Mouse (Mus musculus) bone marrow macrophage, adult 2 months (primary cell): ENCODE results near the gene Dll3. TPM values are rescaled to one million over a fixed set of nuclear protein-coding genes. Genes with fewer than 3 reads are reported as not detected.

ENCODE experiments used
- H3K27ac ChIP-seq: 2 replicates; pipeline ENCODE4 v1.5.1; 2012; ENCODE audit warnings: low read depth, low read length; ENCODE audit not compliant: insufficient read depth
- H3K4me1 ChIP-seq: 2 replicates; pipeline ENCODE4 v1.6.1; 2012; ENCODE audit warnings: low read length; ENCODE audit not compliant: control insufficient read depth, insufficient read depth
- H3K4me3 ChIP-seq: 2 replicates; pipeline ENCODE4 v1.5.1; 2012; ENCODE audit warnings: mild to moderate bottlenecking, low read length, moderate library complexity; ENCODE audit not compliant: insufficient read depth
- CTCF ChIP-seq: IDR thresholded peaks from 2 replicates; pipeline ENCODE4 v1.5.1; 2012; ENCODE audit warnings: low read depth, mild to moderate bottlenecking, low read length, moderate library complexity
- POLR2A ChIP-seq: IDR thresholded peaks from 2 replicates; pipeline ENCODE4 v1.6.1; 2012; ENCODE audit warnings: mild to moderate bottlenecking, low read depth, low read length, borderline replicate concordance
- polyA plus RNA-seq: library from polyadenylated mRNA; stranded (reverse); fragments of >200 nt; gene quantifications from 2 replicates; pipeline ENCODE4 v1.2.4, GENCODE M21; 2012; ENCODE audit not compliant: missing spikeins, insufficient read depth, insufficient read length

The Dll3 gene
- not detected in 2 replicates for polyA plus RNA-seq

DNA sequence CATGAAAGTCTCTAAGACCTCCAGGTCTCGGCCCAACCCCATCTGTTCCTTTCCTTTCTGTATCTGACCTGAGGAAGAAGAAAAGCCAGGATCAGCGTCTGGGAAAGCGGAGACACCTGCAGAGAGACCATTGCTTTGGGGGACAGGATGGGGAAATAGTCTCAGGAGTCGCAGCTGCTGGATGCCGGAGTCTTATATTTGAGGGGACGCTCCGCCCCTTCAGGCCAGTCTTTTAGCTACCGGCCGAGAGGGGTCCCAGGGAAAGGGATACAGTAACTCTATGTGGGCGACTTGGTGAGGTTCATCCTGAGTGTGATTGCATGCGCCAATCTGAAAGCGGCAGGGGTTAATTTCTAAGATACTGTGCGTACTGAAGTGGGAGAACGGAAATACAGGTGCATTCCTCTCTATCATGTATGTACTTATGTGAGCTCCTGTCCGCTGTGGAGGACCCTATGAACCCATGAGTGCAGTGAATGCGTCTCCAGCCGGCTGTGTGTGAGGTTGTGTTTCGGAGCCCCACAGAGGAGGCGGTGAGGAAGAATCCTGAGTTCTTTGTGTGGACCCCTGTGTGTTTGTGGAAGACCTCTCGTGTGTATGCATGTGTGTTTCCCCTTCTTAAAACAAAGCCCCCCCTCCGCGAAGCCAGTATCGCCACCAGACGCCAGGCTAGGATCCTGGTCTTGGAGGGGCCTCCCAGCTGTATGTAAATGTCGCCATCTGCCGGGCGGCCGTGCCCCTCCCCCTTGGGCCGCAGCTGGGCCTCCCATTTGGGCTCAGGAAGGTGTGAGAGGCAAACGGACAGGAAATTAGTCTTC is at the start of gene Dll3:
Dll3 (minus strand) TSS at position 623 of the 818 bp plus-strand sequence.
- peak; percentile 38; the same call in 1 of the 2 replicates for TF ChIP-seq CTCF
- TF ChIP-seq POLR2A: no peak
- Histone ChIP-seq H3K4me1 (no peaks in the 10 kb centered on the region), H3K4me3 (peak within 1 kb of the TSS; percentile 25), H3K27ac (no peak within 1 kb of the TSS)

DNA sequence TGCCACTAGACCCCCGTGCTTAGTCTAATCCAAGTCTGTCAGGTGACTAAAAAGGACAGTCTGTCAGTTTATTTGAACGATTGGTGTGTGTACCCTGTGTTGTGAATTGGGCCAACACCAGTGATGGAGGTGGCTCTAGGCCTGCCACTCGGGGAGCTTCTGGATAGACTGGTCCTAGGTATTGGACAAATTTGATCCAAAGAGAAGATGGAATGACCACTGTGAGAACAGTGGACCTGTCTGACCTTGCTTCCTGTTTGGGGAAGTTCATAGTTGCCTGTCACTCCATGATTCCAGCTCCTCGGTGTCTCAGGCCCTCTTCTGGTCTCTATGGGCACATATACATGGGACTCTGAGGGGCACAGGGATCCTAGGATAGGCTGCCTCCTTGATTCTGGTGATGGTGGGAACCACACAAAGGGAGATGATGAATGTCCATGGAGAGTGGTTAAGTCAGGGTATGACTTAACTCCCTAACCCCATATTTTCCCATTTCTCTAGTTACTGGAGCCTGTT is 49.7 kb upstream of the Dll3 start:
- TF ChIP-seq POLR2A: no peak
- Histone ChIP-seq H3K4me3 (peak overlapping the region; percentile 93), H3K4me1 (peaks cover 27% of the 10 kb centered on the region), H3K27ac (peak overlapping the region; percentile 58)

DNA sequence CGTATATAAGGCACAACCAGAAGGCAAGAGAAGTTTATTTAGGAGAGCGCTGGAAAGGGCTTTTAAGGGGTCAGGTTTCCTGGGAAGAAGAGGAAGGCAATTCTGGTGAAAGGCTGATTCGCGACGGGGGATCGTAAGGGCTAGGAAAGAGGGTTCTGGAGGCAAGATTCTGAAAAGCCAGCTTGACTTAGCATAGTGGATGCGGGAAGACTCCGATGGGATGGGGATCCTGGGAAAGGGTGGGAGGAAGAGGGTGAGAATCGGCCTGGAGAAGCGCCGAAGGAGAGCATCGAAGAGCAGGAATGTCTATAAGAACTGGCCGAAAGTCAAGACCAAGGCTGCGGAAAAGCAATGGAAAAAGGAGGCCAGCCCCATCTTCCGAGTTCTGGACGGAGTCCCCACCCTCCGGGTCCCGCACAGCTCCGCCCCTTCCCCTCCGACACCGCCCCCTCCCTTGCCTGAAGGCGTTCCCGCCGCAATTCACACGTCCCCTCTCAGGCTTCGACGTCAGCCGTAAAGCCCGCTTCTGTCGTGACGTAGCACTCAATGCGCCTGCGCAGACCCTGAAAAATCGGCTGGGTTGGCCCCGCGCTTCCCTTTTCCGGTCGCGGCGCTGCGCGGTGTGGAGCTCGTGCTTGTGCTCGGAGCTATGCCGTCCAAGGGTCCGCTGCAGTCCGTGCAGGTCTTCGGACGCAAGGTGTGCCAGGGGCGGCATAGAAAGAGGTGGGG is 48.3 kb upstream of the Dll3 start, which contains the start of gene Rps16:
Rps16 (plus strand) TSS at position 498 of the 729 bp plus-strand sequence.
- TF ChIP-seq CTCF: no peak
- TF ChIP-seq POLR2A: 0 out of 2 replicates have a peak, but pooled peaks have one; percentile 51
- Histone ChIP-seq H3K4me1 (peaks cover 27% of the 10 kb centered on the region), H3K4me3 (peak within 1 kb of the TSS; percentile 93), H3K27ac (peak within 1 kb of the TSS; percentile 83)

DNA sequence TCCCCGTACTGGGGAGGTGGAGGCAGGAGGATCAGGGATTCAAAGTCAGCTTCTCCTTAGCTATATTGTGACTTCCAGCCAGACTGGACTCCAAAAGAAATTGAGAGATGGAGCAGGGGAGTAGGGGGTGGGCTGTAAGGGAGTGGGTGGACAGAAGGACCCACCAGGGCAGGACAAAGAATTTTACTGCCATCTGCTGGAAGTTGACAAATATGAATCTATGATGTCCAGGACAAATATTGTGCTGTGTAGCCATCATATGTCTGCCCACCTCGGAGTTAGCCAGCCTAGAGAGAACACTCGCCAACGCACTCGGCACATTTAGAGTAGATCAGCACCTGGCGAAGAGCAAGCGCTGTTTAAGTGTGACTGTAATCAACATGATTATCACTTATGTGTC is 46.6 kb upstream of the Dll3 start:
- peak overlapping the region; percentile 73; the same call in 1 of the 2 replicates for H3K27ac ChIP-seq
- peaks cover 27% of the 10 kb centered on the region for H3K4me1 ChIP-seq
- TF ChIP-seq POLR2A (no peak), CTCF (peak; percentile 13; the same call in 1 of the 2 replicates)
- no peak overlapping the region for H3K4me3 ChIP-seq

DNA sequence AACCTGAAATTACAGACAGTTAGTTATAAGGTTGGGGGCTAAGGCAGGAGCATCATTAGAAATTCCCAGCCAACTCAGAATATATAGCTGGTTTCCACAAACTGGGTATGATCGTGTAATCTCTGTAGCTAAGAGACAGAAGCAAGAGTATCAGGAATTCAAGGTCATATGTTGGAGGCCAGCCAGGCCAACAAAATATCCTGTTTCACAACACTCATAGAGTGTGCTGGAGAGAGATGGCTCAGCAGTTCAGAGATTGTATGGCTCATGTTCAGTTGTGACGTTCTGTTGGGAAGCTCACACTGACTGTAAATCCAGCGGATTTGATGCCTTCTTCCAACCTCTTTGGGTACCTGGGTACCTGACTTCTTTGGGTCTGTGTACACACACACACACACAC is 45.7 kb upstream of the Dll3 start:
- Histone ChIP-seq H3K27ac (peak overlapping the region; percentile 73), H3K4me3 (no peak overlapping the region), H3K4me1 (peaks cover 27% of the 10 kb centered on the region)
- no peak for TF ChIP-seq CTCF
- no peak for TF ChIP-seq POLR2A

DNA sequence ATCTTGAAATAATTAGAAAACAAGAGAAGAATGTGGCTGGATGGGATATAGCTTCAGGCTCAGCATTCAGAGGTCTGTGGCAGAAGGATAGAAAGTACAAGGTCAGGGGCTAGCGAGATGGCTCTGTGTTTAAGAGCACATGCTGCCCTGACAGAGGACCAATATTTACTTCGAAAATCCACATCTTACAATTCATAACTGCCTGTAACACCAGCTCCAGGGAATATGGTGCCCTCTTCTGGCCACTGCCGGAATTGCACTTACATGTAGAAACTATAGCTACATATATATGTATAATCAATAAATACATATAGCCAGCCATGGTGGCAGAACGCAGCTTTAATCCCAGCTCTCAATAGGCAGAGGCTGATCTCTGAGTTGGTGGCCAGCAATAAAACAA is 42.6 kb upstream of the Dll3 start:
- TF ChIP-seq CTCF (0 out of 2 replicates have a peak, but pooled peaks have one; percentile 16), POLR2A (no peak)
- no peak overlapping the region for H3K27ac ChIP-seq
- no peak overlapping the region for H3K4me3 ChIP-seq
- peaks cover 19% of the 10 kb centered on the region for H3K4me1 ChIP-seq

DNA sequence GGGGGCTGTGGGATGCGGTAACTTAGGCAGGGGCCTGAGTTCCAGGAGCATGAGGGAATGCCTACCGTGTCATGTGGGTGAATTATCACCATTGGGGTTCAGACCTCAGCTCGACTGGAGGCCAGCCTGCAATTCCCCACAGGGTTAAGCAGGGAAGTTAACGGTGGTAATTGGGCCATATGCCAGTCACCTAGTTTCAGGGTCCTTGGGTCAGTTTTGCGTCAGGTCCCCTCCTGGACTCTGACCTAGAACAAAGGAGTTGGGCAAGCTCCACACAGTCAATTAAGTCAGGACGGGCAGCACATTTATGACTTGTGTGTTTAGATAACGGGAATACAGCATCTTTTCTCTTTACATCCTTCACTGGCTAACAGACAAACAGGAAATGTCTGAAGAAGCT is 39.3 kb upstream of the Dll3 start:
- peaks cover 5% of the 10 kb centered on the region for H3K4me1 ChIP-seq
- no peak overlapping the region for H3K27ac ChIP-seq
- H3K4me3 ChIP-seq: no peak overlapping the region
- TF ChIP-seq CTCF: no peak
- TF ChIP-seq POLR2A: no peak

DNA sequence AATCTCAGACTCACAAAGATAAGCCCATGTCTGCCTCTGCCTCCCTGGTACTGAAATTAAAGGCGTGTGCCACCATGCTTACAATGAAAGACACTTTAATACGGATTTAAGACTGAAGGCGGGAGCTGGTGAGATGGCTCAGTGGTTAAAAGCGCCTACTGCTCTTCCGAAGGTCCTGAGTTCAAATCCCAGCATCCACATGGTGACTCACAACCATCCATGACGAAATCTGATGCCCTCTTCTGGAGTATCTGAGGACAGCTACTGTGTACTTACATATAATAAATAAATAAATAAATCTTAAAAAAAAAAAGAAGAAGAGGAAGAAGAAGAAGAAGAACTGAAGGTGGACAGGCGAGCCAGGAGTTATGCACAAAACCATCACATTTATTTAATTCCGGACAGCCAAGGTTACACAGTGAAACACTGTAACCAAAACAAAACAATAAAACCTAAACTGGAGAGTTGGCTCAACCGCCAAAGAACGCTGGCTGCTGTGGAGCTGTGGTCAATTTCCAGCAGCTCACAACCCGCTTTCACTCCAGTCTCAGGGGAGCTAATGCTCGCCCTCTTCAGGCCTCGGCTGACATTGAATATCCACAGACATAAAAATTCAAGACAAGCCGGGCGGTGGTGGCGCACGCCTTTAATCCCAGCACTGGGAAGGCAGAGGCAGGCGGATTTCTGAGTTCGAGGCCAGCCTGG is 37.3 kb upstream of the Dll3 start:
- TF ChIP-seq POLR2A: no peak
- TF ChIP-seq CTCF: 0 out of 2 replicates have a peak, but pooled peaks have one; percentile 34
- Histone ChIP-seq H3K4me3 (peak overlapping the region; percentile 64), H3K27ac (peak overlapping the region; percentile 96), H3K4me1 (peaks cover 11% of the 10 kb centered on the region)
